Mouse (Mus musculus): Measurements from ENCODE around the gene Pcca.

DNA sequence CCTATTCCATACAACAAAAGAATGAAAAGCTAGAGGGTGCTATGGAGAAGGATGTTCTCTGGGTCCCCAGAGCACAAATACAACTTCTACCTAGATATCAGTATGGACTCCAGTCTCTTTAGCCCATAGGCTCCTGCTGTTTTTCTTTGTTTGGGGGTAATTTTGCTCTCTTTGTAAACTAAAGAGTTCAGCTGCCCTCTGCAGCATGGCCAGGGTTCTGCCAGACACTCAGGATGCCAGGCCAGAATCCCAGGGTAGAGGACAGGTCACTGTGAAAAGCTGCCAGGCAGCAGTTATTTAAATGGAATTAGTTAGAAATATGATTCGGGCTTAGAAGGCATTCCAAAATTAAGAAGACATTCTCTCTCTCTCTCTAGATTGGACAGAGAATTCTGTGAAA, 402.3 kb downstream of the Pcca start:
- no peak for TF ChIP-seq POLR2A (IDR thresholded peaks at IDR 0.05; ENCODE audit: insufficient read depth, low read length)
- TF ChIP-seq CTCF (IDR thresholded peaks at IDR 0.05; ENCODE audit: low read depth, low read length) = no peak

Data from ES-Bruce4 (cell line).